Mouse (Mus musculus) forebrain, embryonic 16.5 days (tissue): ENCODE results near the gene Unk. TPM values are rescaled to one million over a fixed set of nuclear protein-coding genes. Genes with fewer than 3 reads are reported as not detected.
"Not testable (repeated sequence)": the region's sequence is repeated elsewhere in the genome, so short reads cannot be mapped to it uniquely, and the experiment has no call there.

Experiments used
- ATAC-seq: fragments of 200-750 bp; cut with Nextera tagmentation; 2 replicates; pipeline ENCODE4 v1.8.0; 2017; ENCODE audit warnings: mild to moderate bottlenecking, moderate library complexity
- H3K27ac ChIP-seq: fragments of 300-500 bp; sonication (generic); 2 replicates; pipeline ENCODE4 v1.5.1; 2014; ENCODE audit warnings: low read length, control low read depth
- H3K27me3 ChIP-seq: fragments of 300-500 bp; sonication (generic); replicated peaks from 2 replicates; pipeline ENCODE4 v1.6.1; 2014; ENCODE audit warnings: low read length; ENCODE audit not compliant: control insufficient read depth, insufficient read depth
- H3K36me3 ChIP-seq: fragments of 300-500 bp; sonication (generic); 2 replicates; pipeline ENCODE4 v1.6.1; 2014; ENCODE audit not compliant: control insufficient read depth, insufficient read depth
- H3K4me1 ChIP-seq: fragments of 300-500 bp; sonication (generic); replicated peaks from 2 replicates; pipeline ENCODE4 v1.6.1; 2014; ENCODE audit warnings: low read length; ENCODE audit not compliant: control insufficient read depth, insufficient read depth
- H3K4me2 ChIP-seq: fragments of 300-500 bp; sonication (generic); 2 replicates; pipeline ENCODE4 v1.6.1; 2014; ENCODE audit warnings: mild to moderate bottlenecking, low read length, control low read depth
- H3K4me3 ChIP-seq: fragments of 300-500 bp; sonication (generic); replicated peaks from 2 replicates; pipeline ENCODE4 v1.5.1; 2014; ENCODE audit warnings: mild to moderate bottlenecking, low read length, control low read depth
- H3K9ac ChIP-seq: fragments of 300-500 bp; sonication (generic); replicated peaks from 2 replicates; pipeline ENCODE4 v1.6.1; 2014; ENCODE audit warnings: low read depth, low read length, control low read depth
- H3K9me3 ChIP-seq: fragments of 300-500 bp; sonication (generic); 2 replicates; pipeline ENCODE4 v1.6.1; 2016; ENCODE audit warnings: low read length; ENCODE audit not compliant: control insufficient read depth
- WGBS: fragments of 180-500 bp; shearing (Covaris S2); extraction: QIAGEN DNeasy Blood & Tissue Kit; methylation state at CpG from one replicate; pipeline ENCODE4 v1.1.7; 2014; 5-methylcytosine and 5-hydroxymethylcytosine counted together
- polyA plus RNA-seq: library from polyadenylated mRNA; unstranded; fragments of >200 nt; fragmentation: Nextera tagmentation; extraction: Ambion mirVana; gene quantifications from 2 replicates; pipeline ENCODE4 v1.2.1, GENCODE M21; 2015

Gene Unk
- polyA plus RNA-seq, 1 experiment from 2014 or later: 42.1 TPM

GRCm38 (mm10) chr11:116018867-116019266 is 11.3 kb upstream of the Unk start:
- H3K4me3 ChIP-seq, H3K27me3 ChIP-seq, H3K9ac ChIP-seq, H3K4me2 ChIP-seq, H3K27ac ChIP-seq, H3K9me3 ChIP-seq, ATAC-seq: not testable (repeated sequence)
- H3K36me3 ChIP-seq: peaks cover 12% of the 10 kb centered on the region
- 91% methylated on average over 4 of the region's 4 CpGs for WGBS
- H3K4me1 ChIP-seq: peaks cover 12% of the 10 kb centered on the region

GRCm38 (mm10) chr11:116019360-116019791 is 10.7 kb upstream of the Unk start:
- no peak overlapping the region for H3K27ac ChIP-seq
- no peak overlapping the region for H3K4me3 ChIP-seq
- H3K9me3 ChIP-seq: no peaks in the 10 kb centered on the region
- H3K36me3 ChIP-seq: peaks cover 12% of the 10 kb centered on the region
- peaks cover 12% of the 10 kb centered on the region for H3K4me1 ChIP-seq
- WGBS: 86% methylated on average over 1 of the region's 1 CpGs
- H3K9ac ChIP-seq: no peak overlapping the region
- H3K27me3 ChIP-seq: no peaks in the 10 kb centered on the region
- ATAC-seq: no peak
- no peak overlapping the region for H3K4me2 ChIP-seq

- H3K4me2 ChIP-seq: no peak overlapping the region
- H3K4me1 ChIP-seq: peaks cover 12% of the 10 kb centered on the region
- no peak overlapping the region for H3K4me3 ChIP-seq
- 66% methylated on average over 2 of the region's 2 CpGs for WGBS
- H3K9ac ChIP-seq: no peak overlapping the region
- H3K27ac ChIP-seq: no peak overlapping the region
- peaks cover 12% of the 10 kb centered on the region for H3K36me3 ChIP-seq
- H3K27me3 ChIP-seq: no peaks in the 10 kb centered on the region
- no peaks in the 10 kb centered on the region for H3K9me3 ChIP-seq
- no peak for ATAC-seq
These were observed 10.1 kb upstream of the Unk start for GRCm38 (mm10) chr11:116019976-116020411.

- ATAC-seq: no peak
- peaks cover 12% of the 10 kb centered on the region for H3K4me1 ChIP-seq
- peaks cover 12% of the 10 kb centered on the region for H3K36me3 ChIP-seq
- H3K27me3 ChIP-seq: no peaks in the 10 kb centered on the region
- H3K9me3 ChIP-seq: no peaks in the 10 kb centered on the region
- no peak overlapping the region for H3K27ac ChIP-seq
- 35% methylated on average over 1 of the region's 1 CpGs for WGBS
- H3K4me2 ChIP-seq: no peak overlapping the region
- H3K9ac ChIP-seq: no peak overlapping the region
- H3K4me3 ChIP-seq: no peak overlapping the region
These were observed 9.6 kb upstream of the Unk start for GRCm38 (mm10) chr11:116020519-116020922.

- Histone ChIP-seq H3K36me3 (peaks cover 12% of the 10 kb centered on the region), H3K9ac (no peak overlapping the region), H3K4me1 (peaks cover 12% of the 10 kb centered on the region), H3K4me3 (peak overlapping the region; percentile 5), H3K27ac (no peak overlapping the region), H3K27me3 (no peaks in the 10 kb centered on the region), H3K9me3 (no peaks in the 10 kb centered on the region), H3K4me2 (peak overlapping the region; percentile 83)
- 77% methylated on average over 6 of the region's 6 CpGs for WGBS
- ATAC-seq: no peak
These were observed 8.5 kb upstream of the Unk start for GRCm38 (mm10) chr11:116021328-116022220.

GRCm38 (mm10) chr11:116022256-116022780 is 7.8 kb upstream of the Unk start:
- 50% methylated on average over 4 of the region's 4 CpGs for WGBS
- Histone ChIP-seq H3K9ac (0 out of 2 replicates have a peak overlapping the region, but pooled peaks have one; percentile 39), H3K4me2 (peak overlapping the region; percentile 83), H3K9me3 (no peaks in the 10 kb centered on the region), H3K27me3 (no peaks in the 10 kb centered on the region), H3K36me3 (peaks cover 12% of the 10 kb centered on the region), H3K27ac (no peak overlapping the region), H3K4me3 (peak overlapping the region; percentile 43), H3K4me1 (peaks cover 12% of the 10 kb centered on the region)
- no peak for ATAC-seq

- ATAC-seq: not testable (repeated sequence)
These were observed 6.9 kb upstream of the Unk start for GRCm38 (mm10) chr11:116023074-116023770.

GRCm38 (mm10) chr11:116023771-116024355 is 6.3 kb upstream of the Unk start:
- 0% methylated on average over 53 of the region's 57 CpGs for WGBS
- H3K9me3 ChIP-seq: no peaks in the 10 kb centered on the region
- H3K36me3 ChIP-seq: peaks cover 12% of the 10 kb centered on the region
- peak; percentile 64 for ATAC-seq
- H3K27ac ChIP-seq: peak overlapping the region; percentile 99
- peak overlapping the region; percentile 89 for H3K4me3 ChIP-seq
- peaks cover 12% of the 10 kb centered on the region for H3K4me1 ChIP-seq
- H3K4me2 ChIP-seq: peak overlapping the region; percentile 57
- H3K9ac ChIP-seq: peak overlapping the region; percentile 99
- H3K27me3 ChIP-seq: no peaks in the 10 kb centered on the region

More at GRCm38 (mm10) chr11:116023074-116023770, 6.9 kb upstream of the Unk start:
- peak overlapping the region; percentile 99 for H3K27ac ChIP-seq
- not testable (repeated sequence) for H3K9me3 ChIP-seq, H3K27me3 ChIP-seq
- 6% methylated on average over 18 of the region's 18 CpGs for WGBS
- H3K4me2 ChIP-seq: peak overlapping the region; percentile 57
- H3K4me1 ChIP-seq: peaks cover 12% of the 10 kb centered on the region
- peak overlapping the region; percentile 99 for H3K9ac ChIP-seq
- peaks cover 12% of the 10 kb centered on the region for H3K36me3 ChIP-seq
- H3K4me3 ChIP-seq: peak overlapping the region; percentile 89
